Mouse (Mus musculus): ENCODE measurements around the gene Tfeb. TPM values are rescaled to one million over a fixed set of nuclear protein-coding genes. Genes with fewer than 3 reads are reported as not detected.

Gene Tfeb
- total and polyA plus RNA-seq, 3 experiments = 16.4 to 22.8 TPM; not detected in 1

DNA sequence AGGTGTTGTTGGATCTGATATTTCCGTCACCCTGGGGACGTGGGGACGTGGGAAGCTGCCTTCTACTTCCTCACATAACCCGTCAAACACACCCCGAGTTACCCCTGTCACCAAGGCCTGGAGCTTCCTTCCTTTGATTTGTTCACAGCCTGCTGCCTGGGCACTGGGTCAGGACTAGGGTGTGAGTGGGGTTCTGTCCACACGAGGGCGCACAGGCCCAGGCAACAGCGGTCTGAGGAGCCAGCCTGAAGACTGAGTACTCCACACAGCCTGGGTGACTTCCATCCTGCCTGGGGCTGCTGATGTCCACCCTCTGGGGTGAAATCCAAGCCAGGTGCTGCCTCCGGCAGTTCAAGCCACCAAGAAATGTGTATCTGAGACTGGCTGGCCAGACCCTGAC lies 56.5 kb downstream of the Tfeb start:
- H3K9ac ChIP-seq (ENCODE audit: control insufficient read depth, low read depth, low read length, poor library complexity, severe bottlenecking) = no peak overlapping the region
- H3K27me3 ChIP-seq (ENCODE audit: control insufficient read depth in 1 of 2, insufficient read depth in 2 of 2, low read length in 2 of 2) = no peaks in the 10 kb centered on the region
- H3K4me1 ChIP-seq (ENCODE audit: control insufficient read depth in 1 of 2, insufficient read depth in 2 of 2, low read length in 2 of 2) = peaks cover 0 to 6% of the 10 kb centered on the region in 2 experiments; a peak in 2 of 4 replicates
- no peak overlapping the region for H3K27ac ChIP-seq (ENCODE audit: control insufficient read depth, low read depth, low read length)
- no peaks in the 10 kb centered on the region for H3K9me3 ChIP-seq (replicated peaks; ENCODE audit: insufficient read depth, low read length)
- 0 out of 4 replicates have a peak, but pooled peaks cover 0 to 2% of the 10 kb centered on the region in 2 experiments for H3K36me3 ChIP-seq (ENCODE audit: control insufficient read depth in 1 of 2, insufficient read depth in 2 of 2, low read length in 2 of 2)
- H3K4me3 ChIP-seq (ENCODE audit: control insufficient read depth in 1 of 2, insufficient read depth in 1 of 2, low read depth in 2 of 2, low read length in 2 of 2) = no peak overlapping the region
- peak; percentile 82 for DNase-seq (ENCODE audit: low read depth, low spot score)
- H3K79me2 ChIP-seq (ENCODE audit: control insufficient read depth, insufficient read depth, low read length, poor library complexity) = no peaks in the 10 kb centered on the region
- no peak for TF ChIP-seq MAFK (IDR thresholded peaks at IDR 0.05; ENCODE audit: borderline replicate concordance, low read depth, low read length)
- TF ChIP-seq MYB (IDR thresholded peaks at IDR 0.05; ENCODE audit: low read depth, low read length) = no peak
- no peak for TF ChIP-seq USF1 (IDR thresholded peaks at IDR 0.05; ENCODE audit: low read depth, low read length)
- no peak for TF ChIP-seq E2F4 (IDR thresholded peaks at IDR 0.05; ENCODE audit: borderline replicate concordance, low read depth, low read length)
- no peak for TF ChIP-seq TAL1 (IDR thresholded peaks at IDR 0.05; ENCODE audit: low read length)
- TF ChIP-seq ZMIZ1 (IDR thresholded peaks at IDR 0.05; ENCODE audit: low read depth, low read length) = no peak
- no peak for TF ChIP-seq KAT2A (conservative IDR thresholded peaks at IDR 0.05; ENCODE audit: low read depth, low read length)
- no peak for TF ChIP-seq ELF1 (IDR thresholded peaks at IDR 0.05; ENCODE audit: low read depth, low read length)
- 0 out of 2 replicates have a peak, but pooled peaks have one; percentile 8 for TF ChIP-seq TCF12 (IDR thresholded peaks at IDR 0.05; ENCODE audit: low read depth, low read length)
- TF ChIP-seq EP300 (IDR thresholded peaks at IDR 0.05; ENCODE audit: low read depth in 1 of 2, low read length in 2 of 2) = no peak
- no peak for TF ChIP-seq HCFC1 (IDR thresholded peaks at IDR 0.05; ENCODE audit: low read depth, low read length)
- no peak for TF ChIP-seq NELFE (IDR thresholded peaks at IDR 0.05; ENCODE audit: low read depth, low read length)
- no peak for TF ChIP-seq GATA1 (IDR thresholded peaks at IDR 0.05; ENCODE audit: low read depth, low read length)
- no peak for TF ChIP-seq USF2 (IDR thresholded peaks at IDR 0.05; ENCODE audit: borderline replicate concordance in 1 of 2, insufficient read depth in 1 of 2, low read depth in 1 of 2, low read length in 2 of 2)
- no peak for TF ChIP-seq TBP (IDR thresholded peaks at IDR 0.05; ENCODE audit: low read depth, low read length)
- no peak for TF ChIP-seq JUND (IDR thresholded peaks at IDR 0.05; ENCODE audit: low read depth, low read length)
- TF ChIP-seq SIN3A (IDR thresholded peaks at IDR 0.05; ENCODE audit: low read length) = no peak
- no peak for TF ChIP-seq RCOR1 (IDR thresholded peaks at IDR 0.05; ENCODE audit: low read depth, low read length)
- TF ChIP-seq POLR2AphosphoS2 (IDR thresholded peaks at IDR 0.05; ENCODE audit: low read length) = no peak
- peak; percentile 73 to 92 (median 92) for TF ChIP-seq CTCF (IDR thresholded peaks at IDR 0.05 in 2 of 3, conservative IDR thresholded peaks at IDR 0.05 in 1 of 3; ENCODE audit: control insufficient read depth in 1 of 3, insufficient read depth in 1 of 3, low read depth in 2 of 3, low read length in 3 of 3, poor library complexity in 1 of 3, severe bottlenecking in 1 of 3)
- TF ChIP-seq BHLHE40 (IDR thresholded peaks at IDR 0.05; ENCODE audit: borderline replicate concordance, low read depth, low read length) = 0 out of 2 replicates have a peak, but pooled peaks have one; percentile 22
- TF ChIP-seq MAX (IDR thresholded peaks at IDR 0.05; ENCODE audit: low read length) = no peak
- no peak for TF ChIP-seq CHD1 (IDR thresholded peaks at IDR 0.05; ENCODE audit: low read depth, low read length)
- no peak for TF ChIP-seq MXI1 (IDR thresholded peaks at IDR 0.05; ENCODE audit: low read depth, low read length)
- TF ChIP-seq MAZ (IDR thresholded peaks at IDR 0.05; ENCODE audit: low read depth, low read length) = no peak
- no peak for TF ChIP-seq MYC (IDR thresholded peaks at IDR 0.05; ENCODE audit: low read depth, low read length)
- no peak for TF ChIP-seq NRF1 (IDR thresholded peaks at IDR 0.05; ENCODE audit: insufficient read depth, low read depth, low read length, poor library complexity, severe bottlenecking)
- no peak for TF ChIP-seq GABPA (IDR thresholded peaks at IDR 0.05; ENCODE audit: low read depth, low read length)
- no peak for TF ChIP-seq CHD2 (IDR thresholded peaks at IDR 0.05; ENCODE audit: low read length)
- TF ChIP-seq ZC3H11A (IDR thresholded peaks at IDR 0.05; ENCODE audit: low read depth, low read length) = peak; percentile 59
- peak; percentile 78 for TF ChIP-seq SMC3 (IDR thresholded peaks at IDR 0.05; ENCODE audit: low read depth, low read length)
- no peak for TF ChIP-seq ZKSCAN1 (IDR thresholded peaks at IDR 0.05; ENCODE audit: low read depth, low read length)
- TF ChIP-seq POLR2AphosphoS5 (IDR thresholded peaks at IDR 0.05; ENCODE audit: borderline replicate concordance, low read depth, low read length) = no peak
- no peak for TF ChIP-seq ETS1 (IDR thresholded peaks at IDR 0.05; ENCODE audit: low read depth, low read length)
- peak; percentile 13; the same call in 1 of the 2 replicates for TF ChIP-seq ZNF384 (IDR thresholded peaks at IDR 0.05; ENCODE audit: low read depth, low read length)
- no peak for TF ChIP-seq MEF2A (IDR thresholded peaks at IDR 0.05; ENCODE audit: extremely low read depth, insufficient replicate concordance, low read depth, low read length, poor library complexity, severe bottlenecking)
- TF ChIP-seq POLR2A (IDR thresholded peaks at IDR 0.05; ENCODE audit: control insufficient read depth in 1 of 2, insufficient read depth in 1 of 2, low read depth in 1 of 2, low read length in 2 of 2, poor library complexity in 1 of 2) = no peak
- TF ChIP-seq UBTF (IDR thresholded peaks at IDR 0.05; ENCODE audit: borderline replicate concordance, insufficient read depth, low read depth, low read length) = no peak
